Mouse (Mus musculus): ENCODE results near the gene Apeh.
A peak's percentile ranks its signal among the peaks of the same experiment; 100 is the strongest.

- TF ChIP-seq CTCF (IDR thresholded peaks at IDR 0.05; ENCODE audit: low read depth) (no peak), EP300 (IDR thresholded peaks at IDR 0.05; ENCODE audit: low read depth) (0 out of 2 replicates have a peak, but pooled peaks have one; percentile 45)
Observed at GRCm38 (mm10) chr9:108049016-108049455, 45.4 kb downstream of the Apeh start, which contains the start of gene Gmppb.

All from heart, postnatal 0 days (tissue).